Mouse (Mus musculus): ENCODE data around the gene Irak1bp1.

Gene Irak1bp1

DNA sequence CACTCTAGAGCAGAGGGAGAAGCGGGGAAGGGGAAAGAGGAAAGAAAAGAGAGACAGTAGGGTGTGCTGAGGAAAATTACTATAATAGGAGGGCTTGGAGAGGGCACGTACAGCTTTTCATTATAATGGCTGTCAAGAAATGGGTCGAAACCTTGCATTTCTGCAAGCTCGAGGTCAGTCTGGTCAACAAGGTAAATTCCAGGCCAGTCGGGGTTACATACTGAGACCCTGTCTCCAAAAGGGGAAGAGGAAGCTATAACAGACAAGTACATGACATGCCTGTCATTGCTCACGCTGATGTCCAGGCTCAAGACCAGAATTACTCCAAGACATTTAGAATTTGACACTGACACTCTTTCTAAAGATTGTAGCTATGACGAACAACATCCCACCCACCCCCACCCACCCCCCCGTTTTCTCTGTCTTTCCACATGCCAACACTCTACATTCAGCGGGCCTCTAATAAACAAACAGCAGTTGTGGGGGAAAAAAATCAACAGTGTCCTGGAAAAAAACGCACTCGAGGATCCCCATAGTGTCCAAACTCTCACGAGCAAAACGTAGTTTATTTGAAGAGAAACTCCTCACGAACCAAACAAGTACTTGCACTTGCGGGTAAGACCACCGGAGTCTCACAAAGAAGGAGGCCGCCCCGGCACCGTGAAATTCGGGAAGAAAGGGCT, at the start of gene Irak1bp1:
Gene Irak1bp1, plus strand, starts transcription at position 534 of the 683 bp plus-strand sequence.
- DNase-seq: no peak

DNA sequence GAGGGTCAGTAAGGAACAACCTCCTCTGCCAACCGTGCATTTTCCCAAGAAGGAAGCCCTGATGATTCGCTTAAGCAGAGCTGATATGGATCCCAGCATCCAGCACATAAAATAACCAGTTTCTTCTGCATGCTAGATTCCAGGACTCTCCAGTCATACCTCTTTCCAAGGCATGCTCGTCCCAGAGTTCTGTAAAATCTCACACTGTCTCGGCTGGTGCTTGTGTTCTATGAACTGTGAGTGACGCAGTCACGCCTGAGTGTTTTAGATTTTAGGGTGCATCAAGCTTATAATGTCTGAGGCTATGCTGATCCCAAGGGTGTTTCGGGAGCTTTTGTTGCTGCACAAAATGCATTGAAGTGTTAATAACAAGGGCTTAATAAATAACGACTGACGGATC, 41.0 kb upstream of the Irak1bp1 start:
- no peak for DNase-seq

DNA sequence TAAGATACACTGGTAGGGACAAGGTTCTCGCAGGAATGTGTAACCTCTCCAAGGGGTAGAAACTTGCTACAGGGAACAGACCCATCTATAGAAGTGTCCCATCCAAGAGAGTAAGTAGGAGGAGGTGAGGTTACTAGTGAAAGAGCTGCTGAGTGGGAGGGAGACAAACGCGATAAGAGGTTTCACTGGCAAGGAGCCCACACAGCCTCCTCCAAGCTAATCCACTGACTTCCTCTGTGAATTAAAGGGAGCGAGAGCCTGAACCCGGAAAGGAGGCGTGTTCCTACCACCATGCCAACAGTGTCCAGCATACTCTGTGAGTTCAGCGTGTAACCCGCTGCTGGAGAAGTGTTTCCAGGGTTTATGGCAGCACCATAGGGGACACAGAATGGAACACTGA, 29.0 kb upstream of the Irak1bp1 start:
- DNase-seq: peak; percentile 4 to 10

DNA sequence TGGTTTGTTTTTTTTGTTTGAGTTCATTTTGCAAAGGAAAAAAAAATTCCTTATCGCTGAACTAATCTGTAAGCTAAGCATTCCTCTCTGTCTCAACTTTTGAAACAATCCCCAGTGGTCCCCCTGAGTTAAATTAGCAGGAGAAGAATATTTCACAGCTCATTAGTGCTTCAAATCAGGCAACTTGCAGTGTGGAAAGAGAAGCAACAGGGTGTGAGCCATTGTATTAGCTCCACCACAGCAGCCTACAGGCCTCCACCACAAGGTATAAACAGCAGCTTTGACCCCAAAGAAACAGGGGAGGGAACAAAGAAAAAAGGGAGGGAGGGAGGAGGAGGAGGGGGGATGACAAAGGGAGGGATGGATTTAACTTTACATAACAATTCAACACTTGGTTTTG, 22.2 kb upstream of the Irak1bp1 start:
- no peak for DNase-seq

DNA sequence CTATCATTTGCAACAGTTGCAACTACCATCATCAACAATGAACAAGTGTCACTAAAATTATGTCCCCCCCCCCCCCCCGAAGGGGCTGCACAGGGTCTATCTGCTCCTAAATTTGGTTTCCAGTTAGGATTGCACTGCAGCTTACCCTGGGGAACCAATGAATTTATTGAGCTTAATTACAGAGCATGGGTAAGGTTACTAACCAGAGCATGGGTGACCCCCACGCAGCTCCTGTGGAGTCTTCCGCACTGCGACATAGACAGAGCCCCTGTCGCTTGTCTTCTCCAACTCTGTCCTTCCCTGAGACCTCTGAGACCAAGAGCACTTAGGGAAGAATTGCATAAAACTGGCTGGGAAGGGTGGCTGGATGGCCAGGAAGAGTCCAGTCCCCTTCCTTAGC, 21.7 kb upstream of the Irak1bp1 start:
- no peak for DNase-seq

DNA sequence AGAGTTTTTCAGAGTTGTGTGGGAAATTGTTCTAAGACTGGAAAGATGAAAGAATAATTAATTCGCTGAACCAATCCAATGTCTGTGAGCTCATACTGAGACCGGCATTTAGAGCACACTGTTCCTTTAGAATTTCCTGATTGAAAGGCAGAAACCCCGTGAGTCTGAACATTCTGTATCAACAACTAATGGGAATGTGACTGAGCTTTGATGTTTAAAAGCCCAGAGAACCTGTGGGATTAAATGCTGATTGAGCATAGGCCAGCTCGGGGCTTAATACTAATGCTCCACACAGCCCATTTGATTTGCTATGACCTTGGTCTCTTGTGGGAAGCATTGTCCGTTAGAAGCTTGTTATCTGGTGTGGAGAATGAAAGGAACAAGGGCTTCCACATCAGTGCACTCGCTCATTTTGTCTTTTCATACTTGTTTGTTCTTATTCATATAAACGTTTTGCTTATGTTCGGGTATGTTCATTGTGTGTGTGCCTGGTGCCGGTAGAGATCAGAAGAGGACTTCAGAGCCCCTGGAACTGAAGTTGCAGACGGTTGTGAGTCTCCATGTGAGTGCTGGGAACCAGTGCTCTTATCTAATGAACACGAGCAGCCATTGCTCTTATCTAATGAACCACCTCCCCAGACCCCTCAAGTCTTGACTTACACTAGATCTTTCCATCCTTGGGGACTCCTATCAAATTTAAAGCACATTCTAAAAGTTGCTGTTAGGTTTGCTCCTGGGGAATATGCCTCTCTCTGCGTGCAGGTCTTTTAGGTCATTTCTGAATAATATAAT, 17.0 kb upstream of the Irak1bp1 start:
- no peak for DNase-seq

DNA sequence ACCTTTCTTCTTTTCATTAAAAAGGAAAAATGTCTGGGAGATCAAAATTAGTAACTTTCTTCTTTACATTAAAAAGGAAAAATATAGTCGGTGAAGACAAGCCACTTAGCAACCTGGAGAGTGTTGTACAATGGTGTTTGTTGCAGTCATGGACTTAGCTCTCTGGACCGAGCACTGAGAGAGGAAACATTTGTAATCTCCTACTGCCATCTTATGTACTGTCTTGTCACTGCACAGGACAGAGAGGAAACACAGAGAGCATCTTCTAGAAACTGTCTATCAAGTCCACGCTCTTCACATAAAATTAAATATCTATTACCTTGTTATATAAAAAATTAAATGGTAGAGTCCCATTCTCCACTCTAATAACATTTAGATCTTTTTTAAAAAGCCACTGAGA, 14.8 kb upstream of the Irak1bp1 start:
- DNase-seq: no peak

DNA sequence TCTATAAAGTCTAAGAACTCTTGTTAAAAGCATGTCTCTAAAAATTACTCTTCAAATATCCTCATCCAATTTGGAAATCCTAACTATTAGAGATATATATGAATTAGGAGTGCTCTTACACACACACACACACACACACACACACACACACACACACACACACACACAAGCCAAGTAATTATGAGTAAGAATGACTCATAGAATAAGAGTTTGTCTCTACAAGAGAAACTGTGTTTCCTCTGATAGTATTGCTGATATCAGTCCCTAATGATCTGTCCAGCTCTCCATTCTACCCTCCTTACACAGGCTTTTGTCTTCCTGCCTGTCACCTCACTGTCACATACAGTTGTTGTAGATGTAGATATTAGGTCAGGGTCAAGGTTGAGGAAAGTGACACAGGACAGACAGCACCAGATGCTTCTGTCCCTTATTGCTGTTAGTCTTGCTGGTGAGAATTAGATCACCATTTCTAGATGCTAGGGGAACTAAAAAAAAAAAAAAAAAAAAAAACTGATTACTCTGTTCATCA, 14.0 kb upstream of the Irak1bp1 start:
- DNase-seq: no peak

DNA sequence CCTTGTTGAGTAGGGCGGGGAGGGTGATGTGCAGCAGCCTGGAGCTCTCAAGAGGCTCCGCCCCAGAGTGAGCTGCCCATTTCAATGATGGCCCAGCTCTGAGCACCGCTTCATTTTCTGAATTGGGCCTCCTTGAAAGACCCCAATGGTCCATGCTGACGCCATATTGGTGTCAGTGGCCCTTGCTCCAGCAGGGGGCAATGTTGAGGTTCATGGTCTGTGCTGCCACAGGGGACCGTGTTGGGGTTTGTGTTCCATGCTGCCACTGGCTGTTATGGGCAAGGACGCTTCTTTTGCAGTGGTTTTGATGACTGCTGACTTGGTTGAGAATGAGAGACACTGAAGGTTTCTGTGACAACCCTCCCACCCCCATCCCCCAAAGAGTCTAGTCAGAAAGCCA, 2.9 kb upstream of the Irak1bp1 start:
- DNase-seq: no peak

DNA sequence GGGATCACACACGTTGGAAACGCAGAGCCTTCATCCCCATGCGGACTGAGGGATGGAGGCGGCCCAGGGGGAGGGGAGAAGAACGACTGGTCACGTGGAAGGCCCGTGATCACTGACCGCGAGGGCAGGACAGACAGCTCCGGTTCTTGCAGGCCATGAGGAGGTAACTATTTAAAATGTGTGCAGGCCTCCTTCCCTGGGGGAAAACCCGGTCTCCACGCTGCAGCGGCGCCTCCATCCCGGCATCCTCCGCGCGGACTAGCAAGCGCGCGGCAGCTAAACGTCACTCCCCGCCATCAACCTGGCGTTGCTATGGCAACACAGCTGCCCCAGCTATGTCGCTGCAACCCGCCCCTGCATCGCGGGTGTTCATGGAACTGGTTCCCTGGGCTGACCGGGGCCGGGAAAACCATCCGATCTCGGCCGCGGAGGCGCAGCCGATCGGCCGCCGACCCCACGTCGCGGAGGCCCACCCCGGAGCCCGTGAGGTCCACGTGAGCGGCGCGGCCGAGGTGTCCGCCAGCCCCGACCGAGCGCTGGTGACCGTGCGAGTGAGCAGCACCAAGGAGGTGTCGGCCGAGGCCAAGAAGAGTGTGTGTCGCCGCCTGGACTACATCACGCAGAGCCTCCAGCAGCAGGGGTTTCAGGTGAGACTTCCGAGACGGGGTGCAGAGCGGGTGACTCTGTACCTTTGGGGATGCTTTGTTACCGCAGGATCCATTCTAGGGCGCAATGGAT, 522 bp downstream of the Irak1bp1 start:
- peak; percentile 85 to 87 for DNase-seq

DNA sequence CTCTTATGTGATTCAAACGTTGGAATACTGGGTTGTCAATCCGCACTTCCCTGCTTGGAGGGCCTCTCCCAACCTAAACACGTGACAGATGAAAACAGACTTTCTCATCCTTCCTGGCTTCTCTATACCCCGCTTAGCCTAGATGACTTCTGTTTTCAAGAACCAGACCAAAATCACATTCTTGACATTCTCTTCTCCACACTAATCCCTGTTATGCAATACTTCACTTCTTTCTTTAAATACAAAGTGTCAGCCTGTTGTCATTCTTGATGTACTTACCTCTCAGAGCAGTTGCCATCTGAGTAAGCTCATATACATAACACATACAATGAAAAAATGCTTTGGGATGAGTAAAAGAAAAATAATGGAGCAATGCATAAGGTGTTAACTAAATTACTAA, 2.6 kb downstream of the Irak1bp1 start:
- no peak for DNase-seq

DNA sequence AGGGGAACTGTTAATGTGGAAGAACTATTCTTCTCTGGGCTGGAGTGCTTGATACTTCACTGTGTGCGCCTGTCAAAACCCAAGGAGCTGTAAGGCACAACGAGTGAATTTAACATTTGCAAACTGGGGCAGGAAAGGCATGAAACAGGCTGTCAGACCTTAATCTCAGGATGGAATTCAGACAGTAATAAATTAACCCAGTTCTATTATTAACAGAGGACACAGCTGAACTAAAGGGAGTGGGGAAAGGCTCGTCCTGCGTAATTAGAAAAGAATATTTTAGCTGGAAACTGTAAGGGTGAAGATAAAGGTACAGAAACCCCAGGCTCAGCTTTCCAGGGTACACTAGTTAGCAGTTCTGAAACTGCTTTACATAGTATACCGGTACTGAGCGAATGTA, 6.6 kb downstream of the Irak1bp1 start:
- no peak for DNase-seq

DNA sequence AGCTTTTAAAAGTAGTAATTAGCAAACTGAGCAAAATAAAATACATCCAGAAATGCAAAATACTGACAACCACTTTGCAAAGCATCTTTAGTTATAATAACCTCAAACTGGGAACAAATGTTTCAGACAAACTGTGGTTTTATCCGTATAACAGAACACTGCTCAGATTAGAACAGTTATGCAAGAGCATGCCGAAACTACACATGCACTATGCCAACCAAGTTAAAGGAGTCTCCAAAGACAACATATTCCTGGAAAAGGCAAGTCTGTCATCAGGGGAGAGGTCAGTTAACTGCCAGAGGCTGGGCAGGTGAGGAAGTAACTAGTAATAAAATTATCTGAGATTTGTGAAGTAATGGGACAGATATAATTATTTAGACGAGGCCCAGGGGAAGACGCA, 13.3 kb downstream of the Irak1bp1 start:
- DNase-seq: no peak

DNA sequence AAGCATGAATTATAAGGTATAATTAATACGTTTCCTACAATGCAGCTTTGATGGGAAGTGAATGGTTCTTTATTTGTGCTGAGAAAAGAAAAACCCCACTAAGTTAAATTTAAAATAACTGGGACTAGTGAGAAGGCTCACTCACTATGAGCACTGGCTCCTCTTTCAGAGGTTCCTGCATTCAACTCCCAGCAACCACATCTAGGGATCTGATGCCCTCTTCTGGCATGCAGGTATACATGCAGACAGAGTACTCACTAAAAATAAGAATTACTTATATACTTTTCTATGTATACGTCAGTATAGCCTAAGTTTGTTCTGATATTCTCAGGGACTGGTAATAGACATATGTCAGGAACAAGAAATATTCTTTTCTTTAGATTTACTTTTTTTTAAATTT, 24.7 kb downstream of the Irak1bp1 start:
- no peak for DNase-seq

DNA sequence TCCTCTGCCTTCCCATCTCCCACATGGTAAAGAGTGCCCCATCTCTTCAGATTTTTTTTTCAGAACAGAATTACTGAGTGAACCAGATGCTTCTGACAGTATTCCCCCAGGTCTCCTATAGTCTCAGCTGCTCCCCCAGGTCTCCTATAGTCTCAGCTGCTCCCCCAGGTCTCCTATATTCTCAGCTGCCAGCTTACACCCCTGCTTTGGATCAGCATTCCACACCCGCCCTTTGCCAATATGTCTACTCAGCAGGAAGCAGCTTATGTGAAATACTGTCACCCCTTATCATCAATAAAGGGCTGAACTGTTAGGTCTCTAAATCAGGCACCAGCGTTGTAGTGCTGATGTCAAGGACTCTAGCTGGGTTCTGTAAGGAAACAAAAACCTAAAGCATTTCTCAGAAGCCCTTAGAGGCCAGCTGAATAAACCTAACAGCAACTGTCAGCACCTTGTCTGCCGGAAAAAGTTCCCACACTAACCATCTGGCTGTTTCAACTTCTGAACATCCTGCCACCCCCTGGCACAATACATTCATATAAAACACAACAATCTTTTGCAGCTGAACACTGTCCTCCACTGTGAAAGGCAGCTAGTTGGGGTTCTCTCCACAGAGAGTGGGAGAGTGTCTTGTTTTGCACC, 25.8 kb downstream of the Irak1bp1 start:
- DNase-seq: no peak

DNA sequence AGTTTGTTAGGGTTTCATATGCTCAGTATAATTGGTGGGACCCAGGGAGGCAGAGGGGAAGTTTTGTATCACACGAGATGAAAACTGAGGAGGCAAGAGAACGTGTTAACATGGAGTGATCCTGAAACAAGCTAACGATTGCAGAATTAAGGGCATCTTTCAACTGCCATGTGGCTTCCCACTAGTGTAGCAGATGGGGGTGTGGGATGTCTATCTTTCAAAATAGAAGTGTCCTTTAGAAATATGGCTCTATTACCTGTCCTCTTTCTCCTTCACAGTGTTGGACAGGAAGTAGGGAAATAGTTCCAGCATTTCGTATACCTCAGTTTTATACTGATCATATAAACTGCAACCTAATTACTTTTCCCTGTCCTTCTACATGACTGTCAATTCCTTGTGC, 26.9 kb downstream of the Irak1bp1 start:
- no peak for DNase-seq

DNA sequence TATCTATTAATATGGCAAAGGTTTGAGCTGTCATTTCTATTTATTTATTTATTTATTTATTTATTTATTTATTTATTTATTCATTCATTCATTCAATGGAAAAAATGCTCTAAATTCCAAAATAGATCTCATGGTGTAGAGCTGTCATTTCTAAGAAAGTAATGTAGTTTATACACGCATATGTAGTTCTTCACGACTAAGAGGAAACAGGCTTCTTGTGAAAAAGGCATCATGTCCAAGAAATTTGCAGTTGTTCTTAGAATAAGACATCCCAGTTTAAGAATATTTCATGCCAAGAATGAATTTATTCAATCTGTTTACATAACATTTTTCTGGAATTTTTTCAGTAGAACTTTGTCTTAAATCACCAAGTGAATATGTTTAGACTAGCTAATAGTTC, 31.5 kb downstream of the Irak1bp1 start:
- DNase-seq: no peak

DNA sequence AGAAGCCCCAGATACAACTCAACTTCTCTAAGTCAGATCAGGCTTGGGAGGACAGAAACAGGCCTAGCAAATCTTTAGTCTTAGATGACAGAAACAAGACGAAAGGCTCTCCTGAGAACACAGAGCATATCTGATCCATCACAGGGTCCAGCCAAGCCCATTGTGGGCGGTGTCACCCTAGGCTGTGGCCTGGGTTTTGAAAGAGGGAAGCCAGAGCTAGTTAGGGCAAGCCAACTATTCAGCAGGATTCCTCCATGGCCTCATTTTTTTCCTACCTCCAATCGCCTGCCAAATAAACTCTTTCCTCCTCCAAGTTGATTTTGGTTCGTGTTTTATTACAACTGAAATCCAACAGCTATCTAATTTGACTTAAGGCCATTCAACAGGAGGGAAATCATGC, 32.0 kb downstream of the Irak1bp1 start:
- DNase-seq: no peak

DNA sequence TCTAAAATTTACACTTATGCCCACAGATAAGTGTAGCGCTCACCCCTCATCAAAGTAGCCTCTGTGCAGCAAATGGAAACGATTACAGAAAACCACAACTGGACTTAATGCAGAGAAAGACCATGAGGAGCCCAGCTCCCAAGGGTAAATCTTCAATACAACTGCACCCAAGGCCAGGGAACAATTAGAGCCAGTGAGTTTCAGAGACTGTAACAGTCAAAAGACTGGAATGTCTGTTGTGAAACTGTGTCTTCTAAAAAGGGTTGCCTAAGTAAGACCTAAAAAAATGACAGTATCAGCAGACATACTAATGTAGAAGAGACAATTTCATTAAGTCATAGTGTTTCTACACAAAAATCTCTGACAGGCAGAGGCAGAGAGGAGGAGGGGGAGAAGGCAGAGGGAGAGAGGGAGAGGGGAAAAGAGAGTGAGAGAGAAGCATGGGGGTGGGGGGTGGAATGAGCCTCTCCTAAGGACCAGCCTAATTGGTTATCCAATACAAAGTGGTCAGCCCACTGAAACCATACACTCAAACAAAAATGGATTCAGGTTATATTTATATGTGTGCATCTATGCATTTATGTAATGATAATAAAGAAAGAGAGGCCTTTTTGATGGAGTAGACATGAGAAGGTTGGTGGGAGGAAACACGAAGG, 32.6 kb downstream of the Irak1bp1 start:
- no peak for DNase-seq

DNA sequence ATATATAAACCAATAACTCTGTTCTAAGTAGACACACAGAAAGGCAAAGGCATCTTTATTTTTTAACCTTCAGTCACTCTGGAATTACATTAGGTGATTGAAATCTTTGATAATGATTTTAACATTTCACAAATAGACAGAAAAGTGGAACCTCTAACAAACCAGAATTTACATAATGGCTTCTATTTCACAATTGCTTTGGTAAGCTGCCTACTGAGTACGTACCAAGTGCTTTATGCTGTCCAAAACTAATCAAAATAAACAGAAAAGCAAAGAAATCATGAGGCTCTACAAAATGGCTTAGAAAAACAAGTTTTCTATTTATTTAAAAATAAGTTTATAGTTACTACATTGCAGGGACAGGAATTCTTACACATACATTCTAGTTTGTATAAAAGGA, 36.8 kb downstream of the Irak1bp1 start:
- DNase-seq: no peak

DNA sequence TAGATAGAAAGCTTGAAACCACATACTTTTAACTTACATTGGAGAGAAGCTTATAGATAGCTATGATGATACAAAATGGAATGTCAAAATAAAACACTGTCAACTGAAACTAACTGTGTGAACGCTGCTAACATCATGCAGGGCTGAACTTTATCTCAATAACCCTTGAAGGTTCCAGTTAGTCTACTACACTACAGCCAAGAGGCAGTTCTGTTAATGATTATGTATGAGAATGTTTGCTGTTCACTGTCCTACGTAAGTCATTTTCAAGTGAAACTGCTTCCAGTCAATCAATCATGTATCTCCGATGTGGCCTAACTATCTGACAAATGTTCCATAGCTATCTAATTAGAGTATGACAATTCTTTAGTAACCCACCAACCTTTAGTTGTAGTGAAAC, 38.4 kb downstream of the Irak1bp1 start:
- DNase-seq: no peak

DNA sequence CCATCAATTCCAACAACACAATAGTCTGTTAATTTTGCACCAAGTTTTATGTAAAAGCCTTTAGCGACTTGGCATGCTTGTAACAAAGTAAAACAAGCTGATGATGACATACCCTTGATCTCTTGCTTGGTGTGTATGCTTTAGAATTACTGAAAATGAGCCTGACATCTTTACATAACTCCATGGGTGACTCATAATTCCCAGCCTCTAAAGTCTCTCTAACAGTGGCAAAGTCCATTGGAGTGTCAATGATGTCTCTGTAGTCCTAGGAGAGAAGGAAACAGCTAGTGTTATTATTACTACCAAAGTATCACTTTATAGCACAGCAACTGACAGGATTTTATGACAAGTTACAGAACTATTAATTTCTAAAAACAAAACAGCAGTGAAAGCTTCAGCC, 47.7 kb downstream of the Irak1bp1 start:
- DNase-seq: no peak

DNA sequence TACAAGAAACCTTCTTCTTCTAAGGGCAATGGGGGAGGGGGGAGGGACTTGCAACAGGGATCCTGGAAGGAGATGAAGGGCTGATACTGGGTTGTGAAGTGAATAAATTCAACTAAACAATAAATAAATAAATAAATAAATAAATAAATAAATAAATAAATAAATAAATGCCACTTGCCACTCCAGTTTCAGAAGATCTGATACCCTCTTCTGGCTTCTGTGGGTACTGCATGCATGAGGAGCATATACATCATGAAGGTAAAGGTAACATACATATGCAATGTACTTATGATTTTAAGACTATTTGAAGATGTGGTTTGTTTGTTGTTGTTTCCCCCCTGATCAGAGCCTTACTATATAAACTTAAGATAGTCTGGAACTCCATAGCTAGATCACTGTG, 54.8 kb downstream of the Irak1bp1 start:
- no peak for DNase-seq
